Mouse (Mus musculus): Measurements from ENCODE around the gene Inip. TPM values are rescaled to one million over a fixed set of nuclear protein-coding genes. Genes with fewer than 3 reads are reported as not detected.

Inip gene
- total RNA-seq (2022): 10 to 100 TPM; 20.3 to 22.3 (median 21.0) TPM

DNA sequence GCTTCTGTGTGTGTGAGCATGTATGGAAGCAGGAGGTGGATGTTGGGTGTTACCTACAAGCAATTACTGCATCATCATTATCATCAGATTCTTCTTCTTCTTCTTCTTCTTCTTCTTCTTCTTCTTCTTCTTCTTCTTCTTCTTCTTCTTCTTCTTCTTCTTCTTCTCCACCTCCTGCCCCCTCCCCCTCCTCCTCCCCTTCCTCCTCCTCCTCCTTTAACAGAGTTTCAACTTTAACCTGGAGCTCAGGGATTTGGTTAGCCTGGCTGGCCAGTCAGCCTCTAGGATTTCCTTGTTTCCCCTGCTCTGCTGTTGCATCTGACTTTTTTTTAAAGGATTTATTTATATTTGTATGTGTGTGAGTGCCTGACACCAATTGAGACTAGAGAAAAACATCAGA is at the start of gene Inip:
Gene Inip, minus strand, starts transcription at position 101 of the 400 bp plus-strand sequence.
- DNase-seq (ENCODE audit: low spot score in 2 of 2): no peak

GRCm38 (mm10) chr4:59850181-59850580 is 48.8 kb upstream of the Inip start:
- peak in 1 of 2 experiments; percentile 36 for DNase-seq (ENCODE audit: low spot score in 2 of 2)

- no peak for DNase-seq (ENCODE audit: low spot score in 2 of 2)
These were observed 46.1 kb upstream of the Inip start for GRCm38 (mm10) chr4:59847447-59847846.

DNA sequence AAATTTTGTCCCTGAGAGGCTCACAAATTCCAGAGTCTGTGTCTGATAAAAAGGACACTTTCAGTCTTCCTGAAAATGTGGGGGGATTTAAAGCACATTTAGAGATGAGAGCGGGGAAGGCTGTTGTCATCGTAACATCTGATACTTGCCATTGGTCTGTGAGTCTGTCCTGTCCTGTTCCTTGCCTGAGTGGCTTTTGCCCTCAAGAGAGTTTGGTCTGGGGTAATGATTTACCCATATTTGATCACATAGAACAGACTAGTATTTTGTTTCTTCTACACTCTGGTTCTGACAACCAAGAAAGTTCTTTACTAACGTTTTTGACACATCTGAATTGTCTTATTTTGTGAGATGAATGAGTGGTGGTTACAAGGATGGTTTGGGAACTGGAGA is 43.9 kb upstream of the Inip start:
- no peak for DNase-seq (ENCODE audit: low spot score in 2 of 2)

DNA sequence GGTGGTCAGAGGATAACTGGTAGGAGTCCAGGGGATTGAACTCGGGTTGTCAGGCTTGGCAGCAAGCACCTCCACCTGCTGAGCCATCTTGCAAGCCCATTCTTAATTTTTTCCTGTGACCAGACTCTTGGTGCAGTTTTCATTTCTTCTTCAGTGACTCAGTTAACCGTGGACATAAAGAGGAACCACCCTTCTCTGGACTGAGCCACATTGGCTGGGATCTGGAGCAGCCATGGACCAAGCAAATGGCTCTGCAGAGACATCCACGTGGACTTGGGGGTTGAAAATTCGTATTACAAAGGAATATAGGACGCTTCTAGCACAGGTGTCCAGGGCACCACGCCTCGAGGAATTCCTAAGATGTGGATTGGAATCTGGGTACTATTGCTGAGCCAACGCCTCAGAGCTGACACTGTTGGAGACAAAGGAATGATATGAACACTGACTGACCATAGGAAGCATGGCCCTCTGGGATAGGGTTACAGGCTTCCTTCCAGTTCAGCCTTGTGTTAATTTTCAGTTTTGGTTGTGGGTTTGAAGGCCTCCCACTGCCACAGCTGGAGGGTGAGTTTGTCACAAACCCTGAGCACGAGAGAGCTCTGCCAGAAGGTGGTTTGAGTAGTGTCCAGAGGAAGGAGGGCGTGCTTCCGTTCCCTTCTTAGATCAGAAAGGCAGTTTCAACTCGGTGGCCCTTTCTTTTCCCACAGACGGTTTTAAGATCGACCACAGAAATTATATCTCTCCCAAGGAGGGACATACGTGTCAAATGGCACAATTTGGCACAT is 43.3 kb upstream of the Inip start:
- DNase-seq (ENCODE audit: low spot score in 2 of 2): no peak

DNA sequence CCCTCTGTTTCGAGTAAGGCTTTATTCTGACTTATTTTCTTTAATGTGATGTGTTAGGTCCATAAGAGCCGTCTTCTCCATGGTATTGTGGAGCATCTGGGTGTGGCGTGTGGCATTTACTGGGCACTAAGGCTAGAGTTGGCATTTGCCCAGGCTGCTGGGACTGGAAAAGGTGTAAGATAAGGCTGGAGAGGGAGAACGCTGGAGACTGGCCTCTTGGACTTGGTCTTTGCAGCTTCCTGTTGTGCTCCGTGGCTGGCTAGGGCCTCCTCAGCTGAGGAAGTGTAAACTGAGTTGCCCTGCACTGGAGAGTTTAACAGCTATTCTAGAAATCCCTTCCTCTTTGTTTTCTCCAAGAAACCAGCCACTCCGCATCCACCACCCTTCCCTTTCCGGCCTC is 36.3 kb upstream of the Inip start:
- DNase-seq (ENCODE audit: low spot score in 2 of 2): no peak

GRCm38 (mm10) chr4:59832810-59833209 is 31.4 kb upstream of the Inip start:
- no peak for DNase-seq (ENCODE audit: low spot score in 2 of 2)

DNA sequence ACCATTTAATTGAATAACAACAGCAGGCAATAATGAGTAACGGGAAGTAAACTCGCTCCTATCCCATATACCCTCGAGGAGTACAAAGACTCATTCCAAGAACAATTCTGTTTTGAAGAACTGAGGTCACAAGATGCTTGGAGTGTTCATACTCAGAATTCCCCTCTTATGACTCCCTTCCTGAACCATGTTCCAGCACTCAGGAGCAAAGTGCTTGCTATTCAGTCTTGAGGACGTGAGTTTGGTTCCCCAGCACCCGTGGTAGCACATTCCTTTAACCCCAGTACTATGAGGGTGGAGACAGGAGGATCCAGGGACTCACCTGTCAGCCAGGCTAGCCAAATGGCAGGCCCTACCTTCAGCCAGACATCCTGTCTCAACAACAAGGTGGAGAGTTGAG is 29.6 kb upstream of the Inip start:
- DNase-seq (ENCODE audit: low spot score in 2 of 2): no peak

DNA sequence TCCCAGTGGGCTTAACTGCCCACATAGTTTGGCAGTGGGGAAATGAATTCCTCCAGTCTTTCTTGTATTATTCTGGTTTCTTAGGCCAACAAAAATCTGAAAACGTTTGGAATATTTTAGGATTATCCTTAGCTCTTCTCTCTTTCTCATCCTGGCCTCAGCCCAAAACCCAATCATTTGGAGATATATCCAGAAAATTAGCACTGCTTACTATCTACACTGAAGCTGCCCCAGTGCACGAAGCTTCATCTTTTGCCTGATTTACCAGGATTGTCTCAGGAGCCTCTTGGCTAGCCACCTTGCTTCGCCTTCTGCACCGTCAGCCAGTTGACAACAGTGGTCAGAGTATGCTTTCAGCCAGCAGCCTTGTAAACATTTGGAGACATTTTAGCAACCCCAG is 27.7 kb upstream of the Inip start:
- DNase-seq (ENCODE audit: low spot score in 2 of 2): no peak

- DNase-seq (ENCODE audit: low spot score in 2 of 2): no peak
These were observed 25.0 kb upstream of the Inip start for GRCm38 (mm10) chr4:59826381-59826780.

- peak in 1 of 2 experiments; percentile 53 for DNase-seq (ENCODE audit: low spot score in 2 of 2)
These were observed 24.2 kb upstream of the Inip start for GRCm38 (mm10) chr4:59825634-59826033.

DNA sequence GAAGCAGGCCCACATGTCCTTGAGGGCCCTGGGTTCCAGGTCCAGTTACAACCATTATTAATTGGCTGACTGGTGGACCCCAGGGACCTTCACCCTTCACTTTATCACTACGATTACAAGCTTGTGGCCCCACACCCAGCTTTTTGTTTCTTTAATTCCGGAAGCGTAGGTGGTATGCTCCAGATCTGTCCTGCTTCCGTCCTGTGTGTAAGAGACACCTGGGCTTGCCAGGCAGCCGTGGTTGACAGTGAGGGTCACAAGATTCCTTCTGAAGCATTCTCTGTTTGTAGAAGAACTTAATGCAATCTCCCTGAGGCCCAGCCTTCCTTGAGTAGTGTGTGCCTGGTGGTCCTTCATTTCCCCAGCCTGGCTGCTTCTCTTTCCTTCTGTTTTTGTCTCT is 23.5 kb upstream of the Inip start:
- no peak for DNase-seq (ENCODE audit: low spot score in 2 of 2)

DNA sequence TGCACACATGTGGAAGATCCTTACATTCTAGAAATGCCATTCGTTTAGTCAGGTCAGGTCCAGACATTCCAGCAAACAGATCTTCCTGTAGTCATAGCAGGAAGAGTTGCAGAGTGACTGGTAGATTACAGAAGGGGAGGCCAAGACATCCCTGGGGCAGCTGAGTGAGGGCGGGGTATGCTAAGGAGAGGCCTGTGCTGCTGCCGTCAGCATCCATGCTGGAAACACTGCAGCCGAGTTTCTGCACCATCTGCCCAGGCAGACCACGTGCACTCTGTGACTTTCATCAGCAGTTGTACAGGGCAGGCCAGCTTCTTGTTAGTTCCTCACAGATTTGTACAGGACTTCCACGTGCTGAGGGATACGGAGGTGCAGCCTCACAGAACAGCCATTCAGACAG is 22.1 kb upstream of the Inip start:
- DNase-seq (ENCODE audit: low spot score in 2 of 2): peak in 1 of 2 experiments; percentile 64

GRCm38 (mm10) chr4:59822119-59822518 is 20.7 kb upstream of the Inip start:
- DNase-seq (ENCODE audit: low spot score in 2 of 2): no peak

- DNase-seq (ENCODE audit: low spot score in 2 of 2): no peak
These were observed 20.1 kb upstream of the Inip start for GRCm38 (mm10) chr4:59821516-59821915.

DNA sequence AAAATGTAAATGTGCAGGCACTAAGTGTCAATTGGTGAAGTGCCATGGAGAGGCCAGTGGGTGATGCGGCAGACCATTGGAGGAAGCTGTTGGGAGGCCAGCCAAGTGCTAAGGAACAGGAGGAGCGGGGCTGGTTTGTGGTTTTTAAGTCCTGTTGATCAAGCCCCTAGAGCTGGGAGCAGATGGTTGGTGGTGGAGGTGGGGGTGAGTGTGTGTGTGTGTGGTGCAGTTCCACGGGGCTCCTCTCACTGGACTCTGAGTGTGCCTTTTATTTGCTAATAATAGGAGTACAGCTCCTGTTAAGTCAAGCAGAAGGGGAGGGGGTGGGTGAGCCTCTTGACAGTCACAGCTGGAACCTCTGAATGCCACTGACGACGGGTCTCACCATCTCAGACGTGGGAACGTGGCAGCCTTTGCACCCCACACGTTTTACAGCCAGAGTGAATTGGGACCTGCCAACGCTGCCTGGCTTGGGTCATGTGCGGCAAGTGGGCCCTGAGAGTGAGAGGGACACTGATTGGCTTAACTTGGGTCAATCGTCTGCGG is 18.2 kb upstream of the Inip start:
- DNase-seq (ENCODE audit: low spot score in 2 of 2): no peak

DNA sequence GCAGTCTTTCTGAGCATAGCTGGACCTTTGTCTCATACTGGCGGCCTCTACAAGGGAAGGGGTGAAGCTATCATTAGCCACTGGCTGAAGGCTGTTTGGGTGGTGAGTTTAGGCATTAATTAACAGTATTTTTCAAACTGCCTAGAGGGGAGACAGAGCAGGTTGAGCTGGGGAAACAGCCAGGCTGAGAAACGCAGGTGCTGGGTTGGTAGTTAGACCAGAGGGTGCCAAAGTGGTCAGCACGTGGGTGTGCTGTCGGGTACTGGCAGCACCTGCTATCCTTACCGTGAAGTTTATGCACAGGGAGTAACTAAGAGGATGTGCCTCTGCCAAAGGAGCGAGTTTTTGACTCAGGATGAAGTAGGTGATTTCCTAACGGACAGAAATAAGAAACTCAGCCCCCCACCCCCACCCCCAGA is 17.7 kb upstream of the Inip start:
- no peak for DNase-seq (ENCODE audit: low spot score in 2 of 2)

DNA sequence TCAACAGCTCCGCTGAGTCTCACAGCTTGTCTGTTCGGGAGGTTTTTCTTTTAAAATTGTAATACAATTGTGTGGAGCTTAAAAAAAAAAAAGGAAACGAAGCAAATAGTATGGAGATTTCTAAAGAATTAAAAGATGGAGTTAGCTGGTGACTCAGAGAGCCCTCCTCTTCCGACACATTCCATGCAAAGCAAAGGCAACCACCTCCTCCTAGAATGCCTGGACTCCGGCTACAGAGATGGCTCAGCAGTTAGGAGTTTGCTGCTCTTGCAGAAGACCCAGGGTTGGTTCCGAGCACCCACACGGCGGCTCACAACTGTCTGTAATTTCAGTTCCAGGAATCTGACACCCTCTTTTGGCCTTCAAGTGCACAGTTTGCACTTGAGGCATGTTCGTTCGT is 17.1 kb upstream of the Inip start:
- no peak for DNase-seq (ENCODE audit: low spot score in 2 of 2)

DNA sequence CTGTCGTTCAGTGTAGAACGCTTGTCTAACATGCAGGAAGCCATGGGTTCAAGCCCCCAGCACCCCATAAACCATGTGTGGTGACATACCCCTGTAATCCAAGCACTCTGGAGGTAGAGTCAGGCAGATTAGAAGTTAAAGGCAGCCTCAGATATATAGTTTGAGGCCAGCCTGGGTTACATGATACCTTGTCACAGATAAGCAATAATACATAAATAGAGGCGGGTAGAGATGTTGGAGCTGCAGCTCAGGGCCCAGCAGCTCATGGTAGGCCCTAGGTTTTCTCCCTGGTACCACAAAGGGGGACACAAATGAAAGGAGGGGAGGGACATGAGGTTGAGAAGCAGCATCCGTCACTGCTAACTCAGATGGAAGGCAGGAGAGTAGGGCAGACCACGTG is 16.4 kb upstream of the Inip start:
- DNase-seq (ENCODE audit: low spot score in 2 of 2): no peak

- no peak for DNase-seq (ENCODE audit: low spot score in 2 of 2)
These were observed 15.1 kb upstream of the Inip start for GRCm38 (mm10) chr4:59816477-59816876.

DNA sequence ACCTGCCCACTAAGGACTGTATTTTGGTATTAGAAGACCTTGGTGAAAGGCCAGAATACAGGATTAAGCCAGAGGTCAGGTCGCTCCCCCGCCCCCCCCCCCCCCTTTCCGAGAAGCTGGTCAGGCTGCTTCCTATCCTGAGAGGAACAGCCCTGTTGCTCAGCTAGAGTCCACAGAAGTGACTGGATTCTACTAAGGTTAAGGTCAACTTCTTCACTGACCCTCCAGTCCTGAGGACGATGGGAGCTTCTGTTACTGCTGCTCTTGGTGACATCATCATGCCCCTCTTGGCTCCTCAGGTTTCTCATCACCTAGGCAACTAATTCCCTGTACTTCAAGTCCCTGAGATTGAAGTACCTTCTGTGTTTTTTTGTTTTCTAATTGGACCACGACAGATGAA is 14.6 kb upstream of the Inip start:
- no peak for DNase-seq (ENCODE audit: low spot score in 2 of 2)

DNA sequence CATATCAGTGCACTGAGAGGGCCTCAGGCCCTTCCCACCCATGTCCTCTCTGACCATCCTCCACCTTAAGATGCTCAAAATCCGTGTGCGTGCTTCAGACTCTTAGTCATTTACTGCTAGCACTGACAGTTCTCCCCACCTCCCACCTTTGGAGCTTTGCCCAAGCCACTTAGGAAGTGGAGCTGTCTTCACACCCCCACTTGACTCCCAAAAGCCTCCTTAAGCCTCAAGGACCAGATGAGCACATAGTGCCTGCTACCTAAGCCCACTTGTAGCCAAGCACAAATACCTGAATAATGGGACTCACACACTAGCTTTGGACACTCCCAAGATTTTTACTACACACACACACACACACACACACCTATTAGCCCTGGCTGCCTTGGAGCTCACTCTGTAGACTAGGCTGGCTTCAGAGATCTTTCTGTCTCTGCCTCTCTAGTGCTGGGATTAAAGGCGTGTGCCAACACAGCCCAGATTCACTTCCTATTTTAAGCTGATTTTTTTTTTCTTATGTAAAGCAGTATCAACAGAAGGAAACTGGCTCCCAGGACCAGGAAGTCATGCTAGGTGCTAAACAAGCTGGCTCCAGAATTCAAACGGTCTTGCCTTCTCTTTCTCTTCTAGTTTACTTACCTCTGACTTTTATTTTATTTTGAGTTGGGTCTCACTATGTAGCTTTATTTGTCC is 13.9 kb upstream of the Inip start:
- no peak for DNase-seq (ENCODE audit: low spot score in 2 of 2)

DNA sequence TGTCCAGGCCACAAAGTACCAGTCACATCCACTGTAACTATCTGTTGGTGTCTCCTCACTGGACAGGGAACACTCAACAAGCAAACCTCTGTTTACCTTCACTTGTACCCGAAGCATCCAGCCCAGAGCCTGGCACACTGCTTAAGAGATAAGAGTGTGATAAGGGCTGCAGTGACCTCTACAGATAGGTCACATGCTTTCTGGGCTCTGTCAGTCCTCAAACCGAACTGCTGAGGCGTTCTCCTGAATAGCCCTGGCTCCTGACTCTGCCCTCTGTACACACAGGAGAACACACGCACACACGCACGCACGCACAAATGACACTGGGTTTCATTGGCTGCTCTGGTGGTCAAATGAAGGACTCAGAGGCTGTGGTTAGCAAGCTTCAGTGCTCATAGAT is 12.7 kb upstream of the Inip start:
- no peak for DNase-seq (ENCODE audit: low spot score in 2 of 2)

All from left cerebral cortex, adult 8-10 months (tissue).